Mouse (Mus musculus): ENCODE measurements around the gene Lypd4. TPM values are rescaled to one million over a fixed set of nuclear protein-coding genes. Genes with fewer than 3 reads are reported as not detected.
"Not testable (repeated sequence)": the region's sequence is repeated elsewhere in the genome, so short reads cannot be mapped to it uniquely, and the experiment has no call there.

Gene Lypd4
- total and polyA plus RNA-seq, 3 experiments, result 0.11 TPM; not detected in 2

DNA sequence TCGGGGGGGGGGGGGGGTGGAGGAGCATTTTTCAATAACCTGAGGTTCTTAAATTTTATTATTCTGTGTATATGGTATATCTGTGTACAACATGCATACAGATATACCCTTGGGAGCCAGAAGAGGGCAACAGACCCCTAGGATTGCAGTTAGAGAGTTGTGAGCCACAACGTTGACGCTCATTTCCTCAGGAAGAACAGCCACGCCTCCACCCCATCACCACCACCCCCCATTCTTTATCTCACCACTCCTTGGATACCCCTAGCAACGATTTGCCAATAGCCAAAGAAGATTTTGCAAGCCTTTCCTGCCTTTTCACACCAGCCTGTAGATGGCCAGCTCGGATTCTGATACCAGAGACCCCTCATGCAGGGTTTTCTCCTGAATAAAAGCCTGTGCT, 24.0 kb downstream of the Lypd4 start:
- DNase-seq (ENCODE audit: low spot score) (peak; percentile 66), ATAC-seq (ENCODE audit: extremely low read depth, insufficient number of reproducible peaks, low FRiP score, poor library complexity, severe bottlenecking) (peak; percentile 76)
- Histone ChIP-seq H3K27me3 (ENCODE audit: insufficient read depth, low read length) (no peaks in the 10 kb centered on the region), H3K9me3 (replicated peaks) (no peaks in the 10 kb centered on the region), H3K4me3 (ENCODE audit: low read depth, low read length) (no peak overlapping the region), H3K4me1 (ENCODE audit: insufficient read depth, low read depth, low read length) (peaks cover 50% of the 10 kb centered on the region), H3K36me3 (replicated peaks) (no peaks in the 10 kb centered on the region)
- TF ChIP-seq TAL1 (conservative IDR thresholded peaks at IDR 0.05; ENCODE audit: low read depth, low read length) (no peak), POLR2AphosphoS5 (IDR thresholded peaks at IDR 0.05; ENCODE audit: insufficient replicate concordance, low read depth, low read length) (no peak), CTCF (IDR thresholded peaks at IDR 0.05; ENCODE audit: low read depth, low read length) (no peak), GATA1 (IDR thresholded peaks at IDR 0.05; ENCODE audit: borderline replicate concordance, low read length) (no peak), GATA2 (IDR thresholded peaks at IDR 0.05; ENCODE audit: borderline replicate concordance, low read depth, low read length) (no peak)

DNA sequence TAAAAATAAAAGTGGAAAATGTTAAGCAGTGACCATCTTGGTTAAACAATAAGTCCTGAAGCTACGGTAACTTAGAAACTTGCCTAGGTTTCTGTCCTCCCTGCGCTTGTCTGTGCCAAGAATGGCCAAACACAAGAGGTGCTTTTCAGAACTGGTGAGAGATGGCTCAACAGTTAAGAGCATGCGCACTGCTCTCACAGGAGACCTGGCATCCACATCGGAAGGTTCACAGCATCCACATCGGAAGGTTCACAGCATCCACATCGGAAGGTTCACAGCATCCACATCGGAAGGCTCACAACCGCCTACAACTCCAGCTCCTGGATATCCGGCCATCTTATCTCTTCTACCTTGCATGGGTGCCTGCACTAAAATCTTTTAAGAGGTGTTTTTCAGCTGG, 24.6 kb downstream of the Lypd4 start:
- H3K4me1 ChIP-seq (ENCODE audit: insufficient read depth, low read depth, low read length), result peaks cover 46% of the 10 kb centered on the region
- TF ChIP-seq TAL1 (conservative IDR thresholded peaks at IDR 0.05; ENCODE audit: low read depth, low read length) (no peak), POLR2AphosphoS5 (IDR thresholded peaks at IDR 0.05; ENCODE audit: insufficient replicate concordance, low read depth, low read length) (no peak), GATA2 (IDR thresholded peaks at IDR 0.05; ENCODE audit: borderline replicate concordance, low read depth, low read length) (no peak), CTCF (IDR thresholded peaks at IDR 0.05; ENCODE audit: low read depth, low read length) (no peak), GATA1 (IDR thresholded peaks at IDR 0.05; ENCODE audit: borderline replicate concordance, low read length) (no peak)
- no peak for ATAC-seq (ENCODE audit: extremely low read depth, insufficient number of reproducible peaks, low FRiP score, poor library complexity, severe bottlenecking)
- H3K9me3 ChIP-seq (replicated peaks), result no peaks in the 10 kb centered on the region
- no peak for DNase-seq (ENCODE audit: low spot score)
- no peaks in the 10 kb centered on the region for H3K36me3 ChIP-seq (replicated peaks)
- no peaks in the 10 kb centered on the region for H3K27me3 ChIP-seq (ENCODE audit: insufficient read depth, low read length)
- H3K4me3 ChIP-seq (ENCODE audit: low read depth, low read length), result no peak overlapping the region

DNA sequence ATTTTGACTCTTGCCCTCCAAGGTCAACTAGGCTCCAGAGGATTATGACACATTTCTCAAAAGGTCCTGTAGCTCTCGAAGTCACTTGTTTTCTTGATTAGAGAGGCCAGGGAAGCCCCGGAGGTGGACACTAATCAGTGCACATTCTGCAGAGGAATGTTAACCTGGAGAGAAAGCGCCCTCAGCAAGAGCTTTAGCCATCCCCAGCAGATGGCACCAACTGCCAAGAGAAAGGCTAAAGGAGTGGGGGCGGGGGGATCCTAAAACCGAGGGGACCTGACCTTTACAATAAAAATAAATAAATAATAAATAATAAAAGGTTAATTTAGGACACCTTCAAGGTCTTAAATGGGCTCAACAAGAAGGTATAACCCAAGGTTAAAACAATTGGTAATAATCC, 25.6 kb downstream of the Lypd4 start:
- no peak for TF ChIP-seq CTCF (IDR thresholded peaks at IDR 0.05; ENCODE audit: low read depth, low read length)
- TF ChIP-seq POLR2AphosphoS5 (IDR thresholded peaks at IDR 0.05; ENCODE audit: insufficient replicate concordance, low read depth, low read length), result no peak
- TF ChIP-seq GATA1 (IDR thresholded peaks at IDR 0.05; ENCODE audit: borderline replicate concordance, low read length), result no peak
- Histone ChIP-seq H3K4me1 (ENCODE audit: insufficient read depth, low read depth, low read length) (peaks cover 40% of the 10 kb centered on the region), H3K9me3 (replicated peaks) (no peaks in the 10 kb centered on the region), H3K27me3 (ENCODE audit: insufficient read depth, low read length) (no peaks in the 10 kb centered on the region), H3K4me3 (ENCODE audit: low read depth, low read length) (no peak overlapping the region), H3K36me3 (replicated peaks) (no peaks in the 10 kb centered on the region)
- no peak for ATAC-seq (ENCODE audit: extremely low read depth, insufficient number of reproducible peaks, low FRiP score, poor library complexity, severe bottlenecking)
- DNase-seq (ENCODE audit: low spot score), result no peak

DNA sequence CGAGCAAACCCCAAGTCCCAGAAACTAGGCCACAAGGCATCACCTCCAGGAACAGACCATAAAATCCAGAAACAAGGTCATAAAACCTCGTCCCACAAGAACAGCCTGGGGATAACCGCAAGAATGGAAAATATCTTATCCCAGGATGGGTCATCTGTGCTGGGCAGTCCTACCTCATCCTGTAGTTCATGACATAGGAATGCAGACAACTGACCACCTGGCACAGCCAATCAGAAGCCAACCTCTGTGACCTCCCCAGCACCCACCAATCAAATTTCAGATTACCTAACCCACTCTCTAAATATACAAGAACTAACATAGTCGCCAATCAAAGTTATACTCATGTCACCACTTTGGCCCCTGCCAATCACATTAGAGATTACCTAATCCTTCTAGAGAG, 28.7 kb downstream of the Lypd4 start:
- Histone ChIP-seq H3K36me3 (replicated peaks) (no peaks in the 10 kb centered on the region), H3K9me3 (replicated peaks) (no peaks in the 10 kb centered on the region), H3K4me3 (ENCODE audit: low read depth, low read length) (no peak overlapping the region), H3K27me3 (ENCODE audit: insufficient read depth, low read length) (no peaks in the 10 kb centered on the region), H3K4me1 (ENCODE audit: insufficient read depth, low read depth, low read length) (peaks cover 21% of the 10 kb centered on the region)
- DNase-seq (ENCODE audit: low spot score), result no peak
- no peak for ATAC-seq (ENCODE audit: extremely low read depth, insufficient number of reproducible peaks, low FRiP score, poor library complexity, severe bottlenecking)
- TF ChIP-seq POLR2AphosphoS5 (IDR thresholded peaks at IDR 0.05; ENCODE audit: insufficient replicate concordance, low read depth, low read length), result no peak
- TF ChIP-seq TAL1 (conservative IDR thresholded peaks at IDR 0.05; ENCODE audit: low read depth, low read length), result no peak
- no peak for TF ChIP-seq CTCF (IDR thresholded peaks at IDR 0.05; ENCODE audit: low read depth, low read length)
- TF ChIP-seq GATA1 (IDR thresholded peaks at IDR 0.05; ENCODE audit: borderline replicate concordance, low read length), result no peak
- no peak for TF ChIP-seq GATA2 (IDR thresholded peaks at IDR 0.05; ENCODE audit: borderline replicate concordance, low read depth, low read length)

DNA sequence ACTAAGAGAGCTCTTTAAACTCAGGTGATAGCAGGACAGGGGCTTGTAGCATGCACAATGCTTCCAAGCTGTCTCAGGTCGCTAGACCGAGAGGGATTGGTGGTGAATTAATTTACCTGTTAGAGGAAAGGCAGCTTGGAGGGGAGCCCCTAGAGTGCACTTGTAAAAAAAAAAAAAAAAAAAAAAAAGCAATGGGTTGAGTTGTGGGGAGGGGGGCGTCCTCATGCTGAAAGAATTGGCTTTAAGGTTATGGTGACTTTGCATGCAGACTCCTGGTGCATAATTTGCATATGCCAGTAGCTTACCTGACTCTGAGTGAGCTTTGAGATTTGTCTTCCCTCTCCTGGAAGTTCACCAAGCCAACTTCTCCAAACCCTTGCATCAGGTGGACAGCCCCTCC, 29.4 kb downstream of the Lypd4 start:
- Histone ChIP-seq H3K27me3 (ENCODE audit: insufficient read depth, low read length) (no peaks in the 10 kb centered on the region), H3K9me3 (replicated peaks) (no peaks in the 10 kb centered on the region), H3K4me1 (ENCODE audit: insufficient read depth, low read depth, low read length) (peaks cover 16% of the 10 kb centered on the region), H3K4me3 (ENCODE audit: low read depth, low read length) (no peak overlapping the region), H3K36me3 (replicated peaks) (no peaks in the 10 kb centered on the region)
- ATAC-seq (ENCODE audit: extremely low read depth, insufficient number of reproducible peaks, low FRiP score, poor library complexity, severe bottlenecking) (no peak), DNase-seq (ENCODE audit: low spot score) (no peak)
- TF ChIP-seq GATA1 (IDR thresholded peaks at IDR 0.05; ENCODE audit: borderline replicate concordance, low read length) (no peak), POLR2AphosphoS5 (IDR thresholded peaks at IDR 0.05; ENCODE audit: insufficient replicate concordance, low read depth, low read length) (no peak), TAL1 (conservative IDR thresholded peaks at IDR 0.05; ENCODE audit: low read depth, low read length) (no peak), GATA2 (IDR thresholded peaks at IDR 0.05; ENCODE audit: borderline replicate concordance, low read depth, low read length) (no peak), CTCF (IDR thresholded peaks at IDR 0.05; ENCODE audit: low read depth, low read length) (no peak)

DNA sequence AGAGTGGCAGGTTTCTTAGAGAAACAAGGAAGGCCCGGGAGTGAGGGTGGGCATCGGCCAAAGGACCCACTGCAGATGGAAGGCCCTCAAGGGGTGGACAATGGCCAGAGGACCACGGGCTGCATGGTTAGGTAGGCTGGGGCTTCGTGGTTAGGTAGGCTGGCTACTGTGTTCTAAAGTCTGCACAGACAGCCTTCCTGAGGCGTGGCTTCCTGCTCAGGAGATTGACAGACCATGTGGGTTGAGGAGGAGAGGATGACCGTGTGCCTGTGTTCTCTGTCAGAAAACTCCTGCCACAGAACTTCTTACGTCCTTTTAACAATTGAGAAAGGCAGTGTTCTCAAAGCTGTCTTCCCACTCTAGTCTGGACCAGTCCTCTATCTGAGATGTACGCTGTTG, 30.3 kb downstream of the Lypd4 start:
- TF ChIP-seq POLR2AphosphoS5 (IDR thresholded peaks at IDR 0.05; ENCODE audit: insufficient replicate concordance, low read depth, low read length), result no peak
- TF ChIP-seq GATA1 (IDR thresholded peaks at IDR 0.05; ENCODE audit: borderline replicate concordance, low read length), result no peak
- no peak for TF ChIP-seq TAL1 (conservative IDR thresholded peaks at IDR 0.05; ENCODE audit: low read depth, low read length)
- TF ChIP-seq CTCF (IDR thresholded peaks at IDR 0.05; ENCODE audit: low read depth, low read length), result no peak
- TF ChIP-seq GATA2 (IDR thresholded peaks at IDR 0.05; ENCODE audit: borderline replicate concordance, low read depth, low read length), result no peak
- Histone ChIP-seq H3K27me3 (ENCODE audit: insufficient read depth, low read length) (no peaks in the 10 kb centered on the region), H3K9me3 (replicated peaks) (no peaks in the 10 kb centered on the region), H3K4me1 (ENCODE audit: insufficient read depth, low read depth, low read length) (peaks cover 13% of the 10 kb centered on the region), H3K36me3 (replicated peaks) (no peaks in the 10 kb centered on the region), H3K4me3 (ENCODE audit: low read depth, low read length) (no peak overlapping the region)
- no peak for DNase-seq (ENCODE audit: low spot score)
- no peak for ATAC-seq (ENCODE audit: extremely low read depth, insufficient number of reproducible peaks, low FRiP score, poor library complexity, severe bottlenecking)

DNA sequence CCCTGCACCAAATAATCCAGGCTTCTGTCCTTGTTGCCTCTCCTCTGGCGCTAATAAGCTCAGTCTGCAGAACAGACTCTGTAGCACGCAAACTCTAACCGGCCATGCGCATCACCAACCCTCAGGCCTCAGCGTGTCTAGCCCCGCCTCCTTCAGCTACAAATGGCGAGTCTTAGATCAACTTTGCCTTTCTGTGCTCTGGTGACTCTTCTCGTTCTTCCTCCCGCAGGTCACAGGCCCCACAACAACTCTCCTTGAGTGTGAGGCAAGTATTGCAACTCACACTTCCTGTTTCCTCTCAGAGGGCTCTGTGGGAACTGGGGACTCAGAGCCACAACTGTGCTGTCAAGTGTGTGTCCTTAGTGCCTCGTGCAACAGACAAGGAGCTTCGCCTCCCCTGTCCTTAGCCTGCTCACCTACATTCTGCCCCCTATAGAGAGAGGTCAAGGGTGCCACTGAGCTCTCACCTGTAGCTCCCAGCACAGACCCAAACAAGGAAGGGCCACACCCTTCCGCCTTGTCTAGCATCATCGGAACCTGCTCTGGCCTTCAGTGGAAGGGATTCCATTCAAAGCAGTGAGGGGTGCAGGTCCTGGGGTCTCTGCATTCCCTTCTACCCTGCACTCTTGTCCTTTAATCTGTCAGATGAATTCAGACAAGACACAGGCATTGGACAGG, 30.9 kb downstream of the Lypd4 start:
- not testable (repeated sequence) for H3K36me3 ChIP-seq (replicated peaks); H3K4me3 ChIP-seq (ENCODE audit: low read depth, low read length); H3K9me3 ChIP-seq (replicated peaks); H3K27me3 ChIP-seq (ENCODE audit: insufficient read depth, low read length); DNase-seq (ENCODE audit: low spot score); ATAC-seq (ENCODE audit: extremely low read depth, insufficient number of reproducible peaks, low FRiP score, poor library complexity, severe bottlenecking)
- peaks cover 13% of the 10 kb centered on the region for H3K4me1 ChIP-seq (ENCODE audit: insufficient read depth, low read depth, low read length)

All from G1E (cell line).